Mouse (Mus musculus): Measurements from ENCODE around the gene Arhgap18. TPM values are rescaled to one million over a fixed set of nuclear protein-coding genes. Genes with fewer than 3 reads are reported as not detected.
A peak's percentile ranks its signal among the peaks of the same experiment; 100 is the strongest.

Gene Arhgap18
- polyA plus RNA-seq, 2 experiments from 2014 or later, result 46.8 to 50.9 TPM

- ATAC-seq, result peak; percentile 15
Measured at GRCm38 (mm10) chr10:26780581-26780980, 27.4 kb downstream of the Arhgap18 start.

DNA sequence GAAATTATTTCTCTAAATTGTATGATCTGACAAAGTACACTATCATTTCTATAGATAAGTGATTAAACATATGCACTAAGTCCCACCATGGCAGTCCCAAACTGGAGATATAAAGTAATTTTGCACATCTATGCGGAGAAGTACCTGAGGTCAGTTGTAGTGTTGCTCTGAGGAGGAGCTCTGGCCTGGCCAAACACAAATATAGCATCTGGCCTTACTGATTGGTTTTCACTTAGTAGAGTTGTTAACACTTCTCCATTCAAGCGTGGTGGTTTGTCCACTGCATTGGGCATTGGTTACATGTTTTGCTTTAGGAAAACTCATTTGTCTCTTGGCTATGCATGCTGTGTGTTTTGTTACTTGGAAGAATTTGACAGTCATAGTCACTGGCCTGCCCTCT lies 36.5 kb downstream of the Arhgap18 start:
- ATAC-seq, result no peak

- no peak for ATAC-seq
Measured at GRCm38 (mm10) chr10:26791810-26792209, 38.6 kb downstream of the Arhgap18 start.

- ATAC-seq, result no peak
Measured at GRCm38 (mm10) chr10:26793013-26793412, 39.8 kb downstream of the Arhgap18 start.

- ATAC-seq, result no peak
Measured at GRCm38 (mm10) chr10:26796432-26797286, 43.4 kb downstream of the Arhgap18 start.

GRCm38 (mm10) chr10:26797287-26797672 lies 44.1 kb downstream of the Arhgap18 start:
- ATAC-seq, result no peak

GRCm38 (mm10) chr10:26798752-26799411 lies 45.7 kb downstream of the Arhgap18 start:
- ATAC-seq, result peak; percentile 28

GRCm38 (mm10) chr10:26799562-26800051 lies 46.4 kb downstream of the Arhgap18 start:
- peak; percentile 80 for ATAC-seq

- no peak for ATAC-seq
Measured at GRCm38 (mm10) chr10:26804351-26804983, 51.2 kb downstream of the Arhgap18 start.

GRCm38 (mm10) chr10:26805007-26805406 lies 51.8 kb downstream of the Arhgap18 start:
- ATAC-seq, result no peak

- no peak for ATAC-seq
Measured at GRCm38 (mm10) chr10:26806092-26806491, 52.9 kb downstream of the Arhgap18 start.

DNA sequence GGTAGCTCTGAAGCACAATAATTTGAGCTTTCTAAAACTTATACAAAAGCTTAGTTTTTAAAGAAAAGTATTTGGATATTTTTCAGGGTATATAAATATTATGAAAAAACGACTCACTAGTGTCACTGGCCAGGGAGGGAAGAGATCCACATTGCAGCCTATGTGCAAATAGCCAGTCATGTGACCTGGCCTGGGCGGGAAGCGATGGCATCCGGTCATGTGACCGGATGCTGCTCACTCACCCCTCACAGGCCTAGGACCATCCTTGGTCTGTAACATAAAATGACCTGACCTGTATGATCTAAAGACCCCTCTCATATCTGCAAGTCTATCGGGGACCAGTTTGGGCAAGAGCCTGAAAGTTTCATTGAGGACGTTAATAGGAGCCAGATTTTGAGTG lies 56.8 kb downstream of the Arhgap18 start:
- no peak for ATAC-seq

DNA sequence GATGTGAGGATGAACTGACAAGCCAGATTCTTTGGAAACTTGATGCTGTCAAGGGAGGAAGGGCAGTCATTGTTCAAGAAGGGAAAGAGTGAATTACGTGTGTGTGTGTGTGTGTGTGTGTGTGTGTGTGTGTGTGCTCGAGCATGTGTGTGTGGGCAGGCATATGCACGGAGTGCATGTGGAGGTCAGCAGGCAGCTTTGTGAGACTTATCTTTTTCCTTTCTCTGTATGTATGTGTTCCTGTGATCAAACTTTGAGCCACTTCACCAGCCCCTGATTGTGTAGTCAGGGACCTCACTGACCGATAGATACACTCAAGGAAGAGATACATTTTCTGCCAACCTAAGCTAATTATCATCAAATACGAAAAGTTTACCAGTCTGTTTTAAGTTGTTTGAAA lies 57.6 kb downstream of the Arhgap18 start:
- ATAC-seq, result no peak

DNA sequence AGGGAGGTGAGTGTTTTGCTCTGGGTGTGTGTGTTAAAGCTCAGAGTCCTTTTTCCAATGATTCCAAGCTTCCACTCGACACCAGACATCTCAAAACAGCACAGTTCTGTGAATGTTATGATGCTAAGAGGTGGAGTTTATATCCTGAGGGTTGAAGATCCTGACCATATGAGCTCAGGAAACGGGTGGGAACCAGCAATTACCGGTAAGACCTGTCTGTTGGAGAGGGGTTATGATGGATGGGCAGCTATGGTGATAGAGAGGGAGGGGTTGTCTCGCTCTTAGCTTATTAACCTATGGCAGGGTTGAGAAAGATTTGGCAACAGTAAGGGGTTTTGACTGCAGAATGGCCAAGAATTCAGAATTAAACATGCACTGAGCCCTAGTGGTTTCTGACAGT lies 58.1 kb downstream of the Arhgap18 start:
- ATAC-seq, result no peak

- no peak for ATAC-seq
Measured at GRCm38 (mm10) chr10:26815646-26816045, 62.4 kb downstream of the Arhgap18 start.

- no peak for ATAC-seq
Measured at GRCm38 (mm10) chr10:26820326-26820725, 67.1 kb downstream of the Arhgap18 start.

GRCm38 (mm10) chr10:26820936-26821335 lies 67.7 kb downstream of the Arhgap18 start:
- ATAC-seq, result no peak

DNA sequence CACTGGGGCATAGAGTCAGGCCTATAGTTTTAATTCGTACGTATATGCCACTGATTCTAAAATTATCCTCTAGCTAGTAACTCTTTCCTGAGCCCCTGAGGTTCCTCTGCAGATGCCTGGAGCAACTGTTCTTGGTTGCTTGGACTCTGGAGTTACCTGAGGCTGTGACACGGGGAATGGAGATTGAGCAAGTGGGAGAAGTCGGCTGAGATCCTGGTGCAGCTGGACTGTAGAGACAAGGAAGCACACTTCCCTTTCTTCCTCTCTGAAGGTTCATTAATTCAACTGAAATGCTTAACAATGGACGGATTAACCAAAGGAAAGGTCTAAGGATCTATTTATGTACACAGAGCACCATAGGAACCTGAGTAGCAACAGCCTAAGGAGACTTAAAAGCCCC lies 70.8 kb downstream of the Arhgap18 start:
- ATAC-seq, result no peak

- ATAC-seq, result no peak
Measured at GRCm38 (mm10) chr10:26825246-26825889, 72.1 kb downstream of the Arhgap18 start.

DNA sequence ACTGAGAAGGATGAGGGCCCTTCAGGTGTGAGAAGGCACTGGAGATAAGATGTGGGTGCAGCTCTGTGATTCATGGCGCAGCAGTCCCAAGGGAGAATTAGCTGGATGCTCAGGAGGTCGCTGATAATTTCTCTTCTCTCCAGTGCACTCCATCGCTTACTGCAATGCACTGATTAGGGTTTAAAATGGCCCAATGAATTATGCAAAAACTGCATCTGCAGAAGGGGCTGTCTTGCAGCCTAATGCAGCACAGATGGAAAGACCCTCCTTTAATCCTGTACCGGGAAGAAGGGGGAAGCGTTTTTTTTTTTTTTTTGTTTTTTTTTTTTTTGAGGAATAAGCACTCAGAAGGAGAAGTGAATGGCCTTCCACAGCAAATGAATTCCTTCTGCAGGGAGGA lies 74.1 kb downstream of the Arhgap18 start:
- ATAC-seq, result no peak

DNA sequence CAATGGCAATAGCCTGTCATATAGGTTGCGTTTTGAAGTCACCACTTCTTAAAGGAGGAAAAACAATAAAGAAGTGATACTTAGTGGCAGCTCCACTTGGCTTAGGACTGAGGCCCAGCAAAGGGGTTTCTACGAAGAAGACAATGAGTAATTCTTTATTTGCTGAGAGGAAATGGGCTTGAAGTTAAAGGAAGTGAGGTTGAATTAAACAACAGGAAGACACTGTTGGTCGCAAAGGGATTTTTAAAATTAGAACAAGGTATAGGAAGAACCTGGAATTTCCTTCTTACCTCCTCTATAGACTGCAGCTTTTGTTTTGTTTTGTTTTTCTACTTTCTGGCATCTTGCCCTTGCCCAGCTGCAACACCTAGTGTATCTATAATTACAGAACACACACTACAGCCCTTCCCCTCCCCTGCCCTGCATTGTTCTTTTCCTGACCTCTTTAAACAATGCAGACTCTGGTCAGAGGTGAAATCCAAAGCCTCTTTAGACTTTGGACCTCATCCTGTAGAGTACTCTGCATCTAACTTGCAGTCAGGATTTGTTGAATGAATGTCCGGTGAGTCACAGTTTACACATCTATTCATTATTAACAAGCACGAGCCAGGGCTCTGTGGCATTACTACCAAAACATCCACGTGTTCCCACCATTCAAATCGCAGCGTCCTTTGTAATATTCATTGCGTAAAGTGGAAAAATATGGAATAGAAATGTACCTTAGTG lies 75.4 kb downstream of the Arhgap18 start:
- peak; percentile 86 for ATAC-seq

DNA sequence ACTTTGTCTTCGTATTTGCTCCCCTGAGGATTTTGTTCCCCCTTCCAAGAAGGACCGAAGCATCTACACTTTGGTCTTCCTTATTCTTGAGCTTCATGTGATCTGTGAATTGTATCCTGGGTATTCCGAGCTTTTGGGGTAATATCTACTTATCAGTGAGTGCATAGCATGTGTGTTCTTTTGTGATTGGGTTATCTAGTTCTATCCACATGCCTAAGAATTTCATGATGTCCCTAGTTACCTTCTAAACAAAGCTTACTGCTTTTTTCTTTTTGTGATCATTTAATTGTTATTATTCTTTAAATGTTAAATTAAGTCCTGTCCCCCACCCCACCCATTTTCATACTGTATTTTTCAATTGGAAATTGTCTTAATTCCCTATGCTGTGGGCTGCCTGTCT lies 78.8 kb downstream of the Arhgap18 start:
- no peak for ATAC-seq

Measured in CD4-positive, CD25-positive, alpha-beta regulatory T cell, adult 4 months (primary cell).